11 mouse cellular contexts compared by ENCODE assay signal in genomic region chr2:128753295-128753873, GRCm38 (mm10). TPM values are rescaled to one million over a fixed set of nuclear protein-coding genes. Genes with fewer than 3 reads are reported as not detected.
DNase-seq lines count a peak whose midpoint lies in the region; ATAC-seq and TF ChIP-seq lines count a peak whose summit lies in the region.
"Had no signal": no experiment of that assay in that cellular context is flagged by ENCODE, and none has a peak within 500 bp of the region (broad histone marks: within the 10 kb centered on the region; RNA-seq: fewer than 3 reads in every experiment).

No protein-coding gene starts in this region.

- peak overlapping the region; percentile 70; the same call in 1 of the 2 replicates for H3K27ac ChIP-seq in kidney, adult 2 months (ENCODE audit: insufficient read depth, low read depth, low read length)
- H3K27ac ChIP-seq in heart, embryonic 11.5 days (ENCODE audit: low read depth, low read length), result no peak overlapping the region
- peak overlapping the region; percentile 9; the same call in 1 of the 2 replicates for H3K27ac ChIP-seq in lung, embryonic 16.5 days (ENCODE audit: low read length)
- H3K27ac ChIP-seq: forebrain, embryonic 10.5 days; limb, embryonic 13.5 days had no signal

- no peaks in the 10 kb centered on the region; the same call in 1 of the 2 replicates for H3K36me3 ChIP-seq in kidney, adult 2 months (ENCODE audit: control insufficient read depth, insufficient read depth, low read length)
- peaks cover 6% of the 10 kb centered on the region; the same call in 1 of the 2 replicates for H3K36me3 ChIP-seq in heart, embryonic 11.5 days (ENCODE audit: control insufficient read depth, insufficient read depth, low read length)
- peaks cover 5% of the 10 kb centered on the region; the same call in 1 of the 2 replicates for H3K36me3 ChIP-seq in lung, embryonic 16.5 days (ENCODE audit: control insufficient read depth, insufficient read depth, low read length)

- peak overlapping the region; percentile 1 for H3K4me2 ChIP-seq in heart, embryonic 11.5 days
- H3K4me2 ChIP-seq in lung, embryonic 16.5 days (ENCODE audit: low read depth, low read length), result no peak overlapping the region
- H3K4me2 ChIP-seq: limb, embryonic 13.5 days had no signal

- WGBS in kidney, adult 2 months, result 34% methylated on average over 6 of the region's 6 CpGs
- 28% methylated on average over 6 of the region's 6 CpGs for WGBS in heart, embryonic 11.5 days (ENCODE audit: insufficient replicate concordance)
- 37% methylated on average over 6 of the region's 6 CpGs for WGBS in lung, embryonic 16.5 days

- no peak for ATAC-seq in heart, embryonic 11.5 days (replicated peaks; ENCODE audit: insufficient number of reproducible peaks, low FRiP score, low TSS enrichment)
- peak; percentile 77 for ATAC-seq in lung, embryonic 16.5 days (ENCODE audit: low read depth)

- H3K4me1 ChIP-seq in kidney, adult 2 months (ENCODE audit: control insufficient read depth, insufficient read depth, low read length), result peaks cover 8% of the 10 kb centered on the region; the same call in 1 of the 2 replicates
- peaks cover 23% of the 10 kb centered on the region for H3K4me1 ChIP-seq in heart, embryonic 11.5 days (ENCODE audit: control insufficient read depth, insufficient read depth, low read length)
- H3K4me1 ChIP-seq in lung, embryonic 16.5 days (replicated peaks; ENCODE audit: control insufficient read depth, insufficient read depth, low read length), result peaks cover 5% of the 10 kb centered on the region
- H3K4me1 ChIP-seq: forebrain, embryonic 10.5 days had no signal

- DNase-seq in kidney, adult 2 months, result peak; percentile 46
- DNase-seq in kidney, adult 8-10 months, result no peak
- DNase-seq in NIH3T3 (ENCODE audit: low read depth), result peak; percentile 69
- no peak for DNase-seq in right cerebral cortex, postnatal 4 days
- no peak for DNase-seq in adrenal gland, postnatal 10 days
- no peak for DNase-seq in embryo, embryonic 10.5 days (ENCODE audit: low spot score)
- DNase-seq: gastrocnemius, postnatal 36 days had no signal

- H3K27me3 ChIP-seq in kidney, adult 2 months (replicated peaks; ENCODE audit: control insufficient read depth, insufficient read depth, low read length), result no peaks in the 10 kb centered on the region
- H3K27me3 ChIP-seq in heart, embryonic 11.5 days (ENCODE audit: control insufficient read depth, insufficient read depth, low read length), result no peaks in the 10 kb centered on the region
- no peaks in the 10 kb centered on the region for H3K27me3 ChIP-seq in lung, embryonic 16.5 days (ENCODE audit: control insufficient read depth, insufficient read depth, low read depth, low read length)
- H3K27me3 ChIP-seq: limb, embryonic 13.5 days had no signal

- no peak overlapping the region for H3K4me3 ChIP-seq in kidney, adult 2 months (ENCODE audit: insufficient read depth, low read depth, low read length)
- no peak overlapping the region for H3K4me3 ChIP-seq in heart, embryonic 11.5 days (ENCODE audit: low read depth, low read length)
- H3K4me3 ChIP-seq in lung, embryonic 16.5 days (ENCODE audit: low read length), result no peak overlapping the region
- H3K4me3 ChIP-seq: forebrain, embryonic 10.5 days; limb, embryonic 13.5 days had no signal

- H3K9ac ChIP-seq in heart, embryonic 11.5 days (ENCODE audit: low read depth, low read length), result no peak overlapping the region
- H3K9ac ChIP-seq in lung, embryonic 16.5 days (ENCODE audit: low read length), result no peak overlapping the region
- H3K9ac ChIP-seq: limb, embryonic 13.5 days had no signal

- TF ChIP-seq POLR2A in kidney, adult 2 months (IDR thresholded peaks at IDR 0.05; ENCODE audit: low read depth, low read length), result no peak

- H3K9me3 ChIP-seq in heart, embryonic 11.5 days (replicated peaks; ENCODE audit: control insufficient read depth, low read length), result no peaks in the 10 kb centered on the region
- H3K9me3 ChIP-seq in lung, embryonic 16.5 days (ENCODE audit: control insufficient read depth, low read length), result no peaks in the 10 kb centered on the region
- H3K9me3 ChIP-seq: forebrain, embryonic 10.5 days; limb, embryonic 13.5 days had no signal

- TF ChIP-seq CTCF in kidney, adult 2 months (conservative IDR thresholded peaks at IDR 0.05; ENCODE audit: insufficient read depth, insufficient read length, low read depth, low read length), result no peak

RNA-seq across cellular contexts. Expression of gene Mertk, which starts 54.6 kb away (rescaled TPM):
- polyA plus RNA-seq in kidney, adult 2 months (2012; rRNA removed), result 12.4 and 13.3 TPM in 2 replicates
- polyA plus RNA-seq in heart, embryonic 11.5 days (2014; fragmentation: Nextera tagmentation; extraction: Ambion mirVana), result 3.9 and 4.1 TPM in 2 replicates
- polyA plus RNA-seq in lung, embryonic 16.5 days (2015; fragmentation: Nextera tagmentation; extraction: Ambion mirVana), result 7.8 and 9.2 TPM in 2 replicates
- total RNA-seq in adrenal gland, postnatal 10 days (2021), result 10 to 100 TPM in 1 of 2 experiments, 1 to 10 TPM in 1; 10.0 to 12.9 TPM

Comparison
In these comparisons a context has a peak if more than half of its experiments do, and no peak if none do; other contexts are left out.
1. DNase-seq: peak in kidney, adult 2 months (single experiment) and NIH3T3 (single experiment); none in kidney, adult 8-10 months (0 of 2), right cerebral cortex, postnatal 4 days (single experiment), adrenal gland, postnatal 10 days (single experiment) and embryo, embryonic 10.5 days (single experiment).